Mouse (Mus musculus) spleen, adult 18-20 months (tissue): Measurements from ENCODE around the gene Zbtb16.

ENCODE experiments used
- DNase-seq, 2 experiments: peaks; one replicate each; pipeline ENCODE4 v3.0.0; 2022; ENCODE audit warnings: mixed read lengths in 2 of 2

Zbtb16 gene

DNA sequence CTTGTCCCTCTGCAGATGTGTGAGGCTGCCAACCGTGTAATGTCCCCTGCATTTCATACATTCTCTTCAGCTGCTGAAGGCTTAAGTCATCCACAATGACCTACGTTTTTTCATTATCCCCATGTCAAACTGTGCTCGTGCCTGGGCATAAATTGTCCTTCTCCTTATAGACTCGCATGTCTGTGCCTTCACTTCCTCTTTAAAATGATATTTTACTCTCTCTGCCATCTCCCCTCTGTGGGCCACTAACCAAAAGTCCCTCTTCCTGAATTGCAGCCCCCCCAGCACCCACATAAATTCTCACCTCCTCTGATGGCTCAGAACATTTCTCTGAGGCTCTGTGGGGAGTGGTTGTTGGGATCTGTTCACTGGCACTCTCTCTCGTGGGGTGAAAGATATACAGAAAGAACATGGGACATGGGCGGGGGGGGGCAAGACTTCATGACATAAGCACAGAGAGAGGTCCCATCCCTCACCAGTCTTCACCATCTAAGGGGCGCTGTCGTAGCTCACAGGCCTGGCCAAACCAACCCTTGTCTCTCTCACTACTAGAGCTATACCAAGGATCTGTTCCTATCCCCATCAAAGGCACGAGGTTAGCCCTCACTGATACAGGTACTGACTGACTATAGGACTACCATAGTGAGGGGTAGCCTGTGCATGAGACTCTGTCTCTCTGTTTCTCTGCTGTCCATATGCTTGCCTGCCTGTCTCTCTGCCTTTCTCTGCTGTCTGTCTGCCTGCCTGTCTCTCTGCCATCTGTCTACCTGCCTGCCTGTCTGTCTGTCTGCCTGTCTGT is 174.6 kb downstream of the Zbtb16 start:
- DNase-seq: no peak

GRCm38 (mm10) chr9:48655525-48656169 is 180.4 kb downstream of the Zbtb16 start:
- no peak for DNase-seq

DNA sequence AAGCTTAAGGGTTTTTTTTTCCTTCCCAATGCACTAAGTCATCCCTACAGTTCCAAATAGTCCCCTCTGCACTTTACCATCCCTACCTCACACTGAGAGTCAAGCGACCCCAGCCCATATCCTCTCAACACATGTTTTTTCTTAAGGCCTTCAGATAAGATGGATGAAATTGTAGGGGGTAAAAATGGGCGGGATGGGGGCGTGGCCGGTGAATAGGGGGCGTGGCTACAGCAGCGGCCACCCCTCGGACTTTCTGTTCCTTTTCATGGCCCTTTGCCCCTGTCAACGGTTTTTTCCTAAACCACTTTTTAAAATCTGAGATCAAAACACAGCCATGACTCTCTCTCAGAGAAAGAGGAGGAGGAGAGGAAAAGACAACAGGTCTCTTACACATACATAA is 181.3 kb downstream of the Zbtb16 start:
- no peak for DNase-seq

DNA sequence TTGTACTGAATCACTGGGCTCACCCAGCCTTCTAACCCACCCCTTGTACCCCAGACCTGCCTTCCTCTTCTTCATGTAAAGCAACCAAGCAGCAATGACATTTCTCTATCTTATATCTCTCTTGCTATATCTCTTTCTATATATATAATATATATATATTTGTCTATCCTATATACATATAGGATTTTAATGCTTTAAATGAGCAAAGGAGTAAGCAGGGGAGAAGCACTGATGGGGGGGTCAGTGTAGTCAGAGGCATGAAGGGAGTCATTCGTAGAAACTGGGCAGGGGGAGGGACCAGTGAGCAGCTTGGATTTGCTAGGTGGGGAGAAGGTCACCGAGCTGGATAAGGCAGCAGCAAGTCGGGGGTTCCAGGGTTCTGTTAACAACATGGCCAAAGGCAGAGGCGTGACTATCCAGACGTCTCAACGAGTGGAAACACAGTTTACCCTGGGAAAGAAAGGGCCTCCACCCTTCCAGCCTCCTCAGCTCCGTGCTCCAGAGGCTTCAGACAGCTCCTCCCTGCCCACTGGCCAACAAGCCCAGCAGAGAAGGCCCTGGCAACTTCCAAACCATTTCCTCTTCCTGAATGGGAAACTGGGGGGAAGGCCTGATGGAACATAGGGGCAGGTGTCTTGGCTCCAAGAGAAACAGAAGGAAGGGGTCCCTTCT is 182.5 kb downstream of the Zbtb16 start:
- DNase-seq: no peak

DNA sequence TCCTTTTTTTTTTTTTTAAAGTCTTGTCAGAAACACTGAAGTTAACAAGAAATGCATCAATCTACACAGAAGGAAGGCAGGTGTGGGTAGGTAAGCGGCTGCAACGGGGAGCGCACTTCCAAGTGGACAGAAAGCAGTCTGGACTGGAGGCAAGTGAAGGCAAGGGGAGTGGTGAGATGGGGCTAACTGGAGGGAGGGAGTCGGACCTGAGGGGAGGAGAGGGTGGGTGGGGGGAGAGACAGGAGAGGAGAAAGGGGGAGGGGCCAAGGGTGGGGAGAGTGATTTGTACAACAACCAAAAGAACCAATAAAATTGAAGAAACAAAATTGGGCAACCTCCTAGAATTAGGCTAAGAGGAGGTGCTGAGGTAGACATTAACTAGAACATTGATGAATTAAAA is 184.0 kb downstream of the Zbtb16 start:
- no peak for DNase-seq

- no peak for DNase-seq
Observed at GRCm38 (mm10) chr9:48650846-48651245, 185.2 kb downstream of the Zbtb16 start.

- no peak for DNase-seq
Observed at GRCm38 (mm10) chr9:48649851-48650685, 186.0 kb downstream of the Zbtb16 start.

GRCm38 (mm10) chr9:48649098-48649766 is 186.8 kb downstream of the Zbtb16 start:
- no peak for DNase-seq

DNA sequence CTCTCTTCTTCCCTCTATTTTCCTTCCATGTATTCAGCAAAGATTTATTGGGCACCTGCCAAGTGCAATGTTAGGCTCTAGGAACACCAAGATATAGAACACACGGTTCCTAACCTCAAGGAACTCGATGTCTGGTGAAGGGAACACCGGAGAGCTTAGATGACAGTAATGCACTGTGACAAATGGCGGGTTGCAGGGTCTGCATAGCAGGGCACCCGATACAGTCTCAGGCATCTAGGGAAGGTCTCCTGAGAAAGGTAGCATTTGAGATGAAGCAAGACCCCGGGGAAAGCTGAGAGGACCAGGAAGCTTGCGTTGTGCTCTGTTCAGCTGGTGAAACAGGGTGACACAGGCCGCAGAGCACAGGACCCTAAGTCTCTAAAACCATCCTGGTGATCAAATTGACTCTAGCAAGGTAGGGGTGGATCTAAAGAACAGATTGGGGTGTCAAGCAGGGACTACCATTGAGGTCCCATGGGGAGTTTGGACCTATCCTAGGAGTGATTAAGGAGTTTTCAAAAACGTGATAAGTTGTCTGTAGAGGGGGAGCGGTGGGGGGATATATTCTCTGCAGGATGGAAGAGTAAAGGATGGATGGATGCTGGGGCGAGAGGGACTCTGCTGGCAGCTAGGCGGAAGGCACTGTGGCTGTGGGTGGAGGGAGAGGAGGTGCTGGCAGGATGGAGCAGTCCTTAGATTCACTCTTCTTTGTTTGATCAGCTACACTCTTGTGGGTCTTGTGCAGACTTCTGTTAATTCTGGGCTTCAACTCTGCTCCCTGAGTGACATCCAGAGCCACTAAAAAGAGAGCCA is 187.5 kb downstream of the Zbtb16 start:
- no peak for DNase-seq

- no peak for DNase-seq
Observed at GRCm38 (mm10) chr9:48647648-48648284, 188.3 kb downstream of the Zbtb16 start.

GRCm38 (mm10) chr9:48646781-48647647 is 189.0 kb downstream of the Zbtb16 start:
- no peak for DNase-seq

GRCm38 (mm10) chr9:48646251-48646650 is 189.8 kb downstream of the Zbtb16 start:
- DNase-seq: peak in 1 of 2 experiments; percentile 30

DNA sequence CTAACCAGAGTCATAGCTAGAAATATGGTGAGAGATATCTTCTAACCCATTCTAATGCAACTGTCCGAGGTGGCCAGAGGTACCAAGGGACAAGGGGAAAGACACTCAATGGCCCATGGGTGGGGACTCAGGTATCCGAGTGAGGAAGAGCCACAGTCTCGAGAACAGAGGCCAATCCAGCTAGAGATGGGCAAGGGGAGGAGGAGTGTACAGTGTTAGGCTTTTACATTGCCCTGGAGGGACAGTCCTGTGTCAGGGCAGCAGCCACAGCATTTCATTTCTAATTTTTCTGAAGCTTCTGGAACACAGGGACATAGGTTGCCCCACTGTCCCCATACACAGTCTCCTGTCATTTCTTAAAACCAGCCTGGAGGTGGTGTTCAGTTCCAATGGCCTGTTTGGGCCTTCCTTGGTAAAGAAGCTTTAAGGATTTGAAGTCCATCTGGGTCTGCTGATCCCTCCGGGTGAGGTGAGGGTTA is 190.3 kb downstream of the Zbtb16 start:
- no peak for DNase-seq

GRCm38 (mm10) chr9:48644926-48645647 is 190.9 kb downstream of the Zbtb16 start:
- no peak for DNase-seq

DNA sequence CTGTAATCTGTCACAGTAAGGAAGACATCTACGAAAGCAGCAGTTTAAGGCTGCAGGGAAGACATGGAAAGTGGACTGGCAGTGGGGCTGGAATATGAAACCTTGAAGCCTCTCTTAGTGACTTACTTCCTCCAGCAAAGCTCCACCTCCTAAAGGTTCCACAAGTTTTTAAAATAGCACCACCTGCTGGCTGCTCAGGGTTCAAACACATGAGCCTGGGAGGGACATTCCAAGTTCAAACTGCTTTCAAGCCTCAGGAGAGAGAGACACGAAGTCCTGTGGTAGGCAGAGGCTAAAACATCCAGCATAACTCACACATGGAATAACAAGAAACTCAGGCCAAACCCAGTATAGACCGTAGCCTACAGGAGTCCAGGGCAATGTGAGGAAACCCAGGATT is 191.6 kb downstream of the Zbtb16 start:
- no peak for DNase-seq

- DNase-seq: no peak
Observed at GRCm38 (mm10) chr9:48641636-48642035, 194.4 kb downstream of the Zbtb16 start.

- no peak for DNase-seq
Observed at GRCm38 (mm10) chr9:48640881-48641280, 195.1 kb downstream of the Zbtb16 start.

- DNase-seq: no peak
Observed at GRCm38 (mm10) chr9:48638176-48638803, 197.7 kb downstream of the Zbtb16 start.

GRCm38 (mm10) chr9:48637161-48637560 is 198.9 kb downstream of the Zbtb16 start:
- DNase-seq: no peak
